Mouse (Mus musculus) embryo, embryonic 10.5 days (tissue): ENCODE results near the gene Eml3.

Experiments
- DNase-seq: peaks from one replicate; pipeline ENCODE4 v3.0.0-alpha.2; 2015; ENCODE audit warnings: low spot score

The Eml3 gene

GRCm38 (mm10) chr19:8988346-8989065 is 59.2 kb downstream of the Eml3 start:
- no peak for DNase-seq

GRCm38 (mm10) chr19:8989066-8989566 is 59.8 kb downstream of the Eml3 start, which contains the start of gene Ahnak:
Gene Ahnak, plus strand, starts transcription at chr19:8989284.
- peak; percentile 62 for DNase-seq

DNA sequence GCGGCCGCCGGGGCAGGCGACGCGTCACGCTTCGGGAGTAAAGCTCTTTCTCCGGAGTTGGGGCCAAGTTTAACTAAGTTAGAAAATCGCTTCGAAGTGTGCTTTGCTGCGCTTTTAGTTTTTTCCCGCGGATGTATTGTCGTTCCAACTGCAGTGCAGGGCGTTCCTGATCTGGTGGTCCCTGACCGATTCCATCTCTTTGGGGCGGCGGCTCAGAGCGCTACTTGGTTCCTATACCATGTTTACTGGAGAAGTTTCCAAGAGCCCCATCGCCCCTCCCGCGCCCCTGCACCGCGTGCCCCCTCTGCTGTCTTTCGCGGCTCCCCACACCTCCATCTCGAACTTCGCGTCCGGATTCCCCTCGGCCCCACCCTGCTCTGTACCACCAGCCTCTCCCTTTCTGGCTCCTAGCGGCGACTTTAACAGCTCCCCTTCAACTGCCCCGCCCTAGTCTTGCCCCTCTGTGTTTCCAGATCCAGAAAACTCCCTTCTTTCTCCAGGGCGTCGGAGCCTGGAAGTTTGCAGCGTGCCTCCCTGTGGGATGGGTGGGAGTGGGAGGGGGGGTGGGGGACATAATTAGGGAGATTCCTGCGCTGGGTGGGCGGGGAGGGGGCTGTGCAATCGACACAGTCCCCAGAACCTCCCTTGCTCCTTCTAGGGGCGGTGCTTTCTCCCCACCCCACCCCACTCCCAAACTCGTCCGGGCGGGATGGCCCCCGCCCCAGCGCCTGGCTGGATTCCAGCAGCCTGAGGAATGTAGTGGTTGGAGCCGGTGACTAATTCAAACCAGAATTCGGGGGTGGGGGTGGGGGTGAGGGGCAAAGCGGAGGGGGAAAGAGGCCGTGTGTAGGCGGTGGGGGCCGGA is 60.4 kb downstream of the Eml3 start:
- peak; percentile 78 for DNase-seq

DNA sequence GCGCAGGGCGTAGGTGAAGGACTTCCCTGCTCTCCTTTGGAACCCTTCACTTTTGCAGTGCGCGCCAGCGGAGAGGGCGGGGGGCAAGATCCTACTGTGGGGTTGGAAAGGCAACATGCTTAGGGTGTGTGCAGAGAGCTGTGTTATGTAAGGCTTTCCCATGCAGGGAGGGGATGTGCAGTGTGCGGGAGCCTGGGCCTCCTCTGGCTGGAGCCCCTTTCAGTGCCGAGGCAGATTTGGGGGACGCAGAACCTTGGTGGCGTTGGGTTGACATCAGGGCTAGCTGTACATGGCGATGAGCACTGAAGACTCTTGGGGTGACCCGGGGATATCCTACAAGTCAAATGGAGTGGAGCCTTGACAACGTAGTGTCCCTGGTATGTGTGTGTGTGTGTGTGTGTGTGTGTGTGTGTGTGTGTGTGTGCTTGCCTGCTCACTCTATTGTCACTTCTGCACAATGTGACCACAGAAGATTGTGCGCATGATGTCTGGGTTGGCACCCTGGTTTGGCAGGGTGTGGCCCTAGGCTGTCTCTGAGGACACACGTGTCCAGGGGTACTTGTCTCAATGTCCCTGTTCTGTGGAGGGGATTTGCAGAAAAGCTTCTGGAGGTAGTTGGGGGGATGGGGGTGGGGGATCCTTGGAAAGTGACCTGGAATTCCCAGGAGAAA is 61.2 kb downstream of the Eml3 start:
- DNase-seq: no peak
